Mouse (Mus musculus) heart, embryonic 16.5 days (tissue): ENCODE data around the gene Sgms1. TPM values are rescaled to one million over a fixed set of nuclear protein-coding genes. Genes with fewer than 3 reads are reported as not detected.
A peak's percentile ranks its signal among the peaks of the same experiment; 100 is the strongest.

Experiments
- ATAC-seq: fragments of 200-750 bp; cut with Nextera tagmentation; replicated peaks from 2 replicates; pipeline ENCODE4 v1.8.0; 2017; ENCODE audit warnings: moderate number of reproducible peaks; ENCODE audit not compliant: insufficient read depth, low FRiP score; ENCODE audit errors: extremely low read depth
- H3K27ac ChIP-seq: fragments of 300-500 bp; sonication (generic); 2 replicates; pipeline ENCODE4 v1.5.1; 2014; ENCODE audit warnings: mild to moderate bottlenecking, low read length, control low read depth, moderate library complexity
- H3K27me3 ChIP-seq: fragments of 300-500 bp; sonication (generic); 2 replicates; pipeline ENCODE4 v1.6.1; 2014; ENCODE audit warnings: low read length, mixed read lengths; ENCODE audit not compliant: control insufficient read depth, insufficient read depth
- H3K36me3 ChIP-seq: fragments of 300-500 bp; sonication (generic); 2 replicates; pipeline ENCODE4 v1.6.1; 2014; ENCODE audit not compliant: control insufficient read depth, insufficient read depth
- H3K4me1 ChIP-seq: fragments of 300-500 bp; sonication (generic); 2 replicates; pipeline ENCODE4 v1.6.1; 2014; ENCODE audit warnings: low read length, mixed read lengths; ENCODE audit not compliant: control insufficient read depth, insufficient read depth
- H3K4me2 ChIP-seq: fragments of 300-500 bp; sonication (generic); 2 replicates; pipeline ENCODE4 v1.6.1; 2014; ENCODE audit warnings: low read depth, mild to moderate bottlenecking, control low read depth, low read length
- H3K4me3 ChIP-seq: fragments of 300-500 bp; sonication (generic); 2 replicates; pipeline ENCODE4 v1.5.1; 2014; ENCODE audit warnings: mild to moderate bottlenecking, control low read depth, low read length
- H3K9ac ChIP-seq: fragments of 300-500 bp; sonication (generic); 2 replicates; pipeline ENCODE4 v1.6.1; 2014; ENCODE audit warnings: low read length, control low read depth
- H3K9me3 ChIP-seq: fragments of 300-500 bp; sonication (generic); replicated peaks from 2 replicates; pipeline ENCODE4 v1.6.1; 2016; ENCODE audit warnings: low read length; ENCODE audit not compliant: control insufficient read depth
- WGBS: fragments of 180-500 bp; shearing (Covaris S2); extraction: QIAGEN DNeasy Blood & Tissue Kit; methylation state at CpG from one replicate; pipeline ENCODE4 v1.1.7; 2014; 5-methylcytosine and 5-hydroxymethylcytosine counted together
- polyA plus RNA-seq: library from polyadenylated mRNA; unstranded; fragments of >200 nt; fragmentation: Nextera tagmentation; extraction: Ambion mirVana; gene quantifications from 2 replicates; pipeline ENCODE4 v1.2.1, GENCODE M21; 2015

The Sgms1 gene
- polyA plus RNA-seq, 1 experiment from 2014 or later = 40.1 TPM

DNA sequence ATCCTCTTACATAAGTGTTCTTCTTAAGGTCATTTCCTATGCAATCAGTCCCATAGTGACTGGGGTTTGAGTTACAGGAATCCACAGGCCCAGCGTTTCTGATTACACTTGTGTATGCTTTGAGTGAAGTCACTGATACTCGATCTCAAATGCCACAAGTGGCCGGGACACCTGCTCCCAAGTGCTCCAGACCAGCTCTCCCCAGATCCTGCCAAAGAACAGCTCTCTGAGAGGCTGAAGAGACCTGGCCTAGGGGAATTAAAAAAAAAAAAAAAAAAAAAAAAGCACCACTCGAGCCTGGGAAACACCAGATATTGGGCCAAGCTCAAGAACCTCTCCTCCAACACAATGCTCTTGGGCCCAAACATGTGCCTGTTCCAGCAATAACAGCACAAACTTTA lies 62.9 kb downstream of the Sgms1 start:
- Histone ChIP-seq H3K4me1 (peaks cover 32% of the 10 kb centered on the region), H3K36me3 (no peaks in the 10 kb centered on the region), H3K4me2 (no peak overlapping the region), H3K27ac (peak overlapping the region; percentile 19), H3K27me3 (no peaks in the 10 kb centered on the region), H3K9me3 (no peaks in the 10 kb centered on the region), H3K9ac (no peak overlapping the region), H3K4me3 (no peak overlapping the region)
- WGBS = 17% methylated on average over 4 of the region's 4 CpGs
- 0 out of 2 replicates have a peak, but pooled peaks have one; percentile 34 for ATAC-seq

- H3K27me3 ChIP-seq = no peaks in the 10 kb centered on the region
- peaks cover 32% of the 10 kb centered on the region for H3K4me1 ChIP-seq
- peak overlapping the region; percentile 19 for H3K27ac ChIP-seq
- 63% methylated on average over 3 of the region's 3 CpGs for WGBS
- no peaks in the 10 kb centered on the region for H3K9me3 ChIP-seq
- no peaks in the 10 kb centered on the region for H3K36me3 ChIP-seq
- H3K9ac ChIP-seq = no peak overlapping the region
- ATAC-seq = no peak
- no peak overlapping the region for H3K4me3 ChIP-seq
- H3K4me2 ChIP-seq = no peak overlapping the region
Measured at GRCm38 (mm10) chr19:32326156-32326555, 63.4 kb downstream of the Sgms1 start.

DNA sequence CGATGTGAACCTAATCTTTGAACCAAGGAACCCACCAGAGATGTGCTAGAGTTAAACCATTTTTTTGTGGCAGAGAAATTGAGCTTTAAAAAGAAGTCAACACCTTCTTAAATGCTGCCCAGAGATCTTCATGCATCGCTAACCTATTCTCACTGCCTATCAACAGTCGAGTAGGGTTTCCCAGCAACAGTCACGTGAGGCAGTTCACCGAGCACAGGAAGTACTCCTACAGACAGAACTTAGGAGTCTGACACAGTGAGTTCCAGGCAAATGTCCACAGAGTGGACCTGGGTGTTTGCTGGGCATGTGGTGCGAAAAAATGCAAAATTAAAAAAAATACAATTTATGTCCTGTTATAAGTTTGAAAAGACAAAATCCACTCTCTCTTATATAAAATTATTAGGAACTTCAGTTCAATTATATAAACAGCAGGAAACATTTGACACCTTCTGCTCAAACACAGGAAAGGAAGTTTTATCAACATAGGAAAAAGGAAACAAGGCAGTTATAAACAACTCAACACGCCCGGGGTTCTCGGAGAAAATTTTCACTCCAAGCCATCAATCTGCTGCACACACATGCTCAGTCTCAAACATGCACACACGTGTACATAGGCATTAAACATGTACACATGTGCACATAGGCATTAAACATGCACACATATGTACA lies 64.3 kb downstream of the Sgms1 start:
- no peaks in the 10 kb centered on the region for H3K27me3 ChIP-seq
- H3K4me3 ChIP-seq = no peak overlapping the region
- no peak overlapping the region for H3K9ac ChIP-seq
- no peak overlapping the region for H3K4me2 ChIP-seq
- no peak for ATAC-seq
- 40% methylated on average over 10 of the region's 10 CpGs for WGBS
- H3K27ac ChIP-seq = peak overlapping the region; percentile 37
- H3K9me3 ChIP-seq = no peaks in the 10 kb centered on the region
- peaks cover 29% of the 10 kb centered on the region for H3K4me1 ChIP-seq
- no peaks in the 10 kb centered on the region for H3K36me3 ChIP-seq

GRCm38 (mm10) chr19:32324550-32324949 lies 65.0 kb downstream of the Sgms1 start:
- H3K27me3 ChIP-seq = no peaks in the 10 kb centered on the region
- no peak overlapping the region for H3K9ac ChIP-seq
- 97% methylated on average over 1 of the region's 1 CpGs for WGBS
- ATAC-seq = no peak
- peaks cover 29% of the 10 kb centered on the region for H3K4me1 ChIP-seq
- H3K4me3 ChIP-seq = no peak overlapping the region
- no peak overlapping the region for H3K27ac ChIP-seq
- H3K4me2 ChIP-seq = no peak overlapping the region
- no peaks in the 10 kb centered on the region for H3K9me3 ChIP-seq
- H3K36me3 ChIP-seq = no peaks in the 10 kb centered on the region

DNA sequence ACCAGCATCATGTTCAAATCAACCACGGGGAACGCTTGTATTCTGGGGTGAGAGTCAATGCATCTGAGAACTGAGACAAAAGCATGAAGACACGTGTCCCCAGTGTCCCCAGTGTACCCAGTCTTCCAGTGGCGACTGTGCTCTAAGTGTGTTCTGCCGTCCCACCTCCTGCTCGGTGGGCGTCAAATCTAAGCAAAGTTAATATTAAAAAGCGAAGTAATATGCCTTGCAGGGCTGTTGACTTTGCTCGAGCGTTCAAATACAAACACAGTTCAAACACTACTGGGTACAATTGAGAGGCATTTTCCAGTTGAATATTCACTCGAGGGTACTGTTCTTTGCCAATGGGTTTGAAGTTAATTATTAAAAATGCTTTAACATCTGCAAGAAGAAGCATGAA lies 66.4 kb downstream of the Sgms1 start:
- Histone ChIP-seq H3K9ac (no peak overlapping the region), H3K9me3 (no peaks in the 10 kb centered on the region), H3K4me1 (peaks cover 29% of the 10 kb centered on the region), H3K27me3 (no peaks in the 10 kb centered on the region), H3K4me2 (no peak overlapping the region), H3K36me3 (no peaks in the 10 kb centered on the region), H3K27ac (no peak overlapping the region), H3K4me3 (no peak overlapping the region)
- no peak for ATAC-seq
- WGBS = 82% methylated on average over 11 of the region's 11 CpGs

- 32% methylated on average over 3 of the region's 3 CpGs for WGBS
- no peaks in the 10 kb centered on the region for H3K9me3 ChIP-seq
- no peak overlapping the region for H3K4me2 ChIP-seq
- H3K4me3 ChIP-seq = no peak overlapping the region
- peaks cover 29% of the 10 kb centered on the region for H3K4me1 ChIP-seq
- peak overlapping the region; percentile 76 for H3K27ac ChIP-seq
- H3K27me3 ChIP-seq = no peaks in the 10 kb centered on the region
- ATAC-seq = peak; percentile 77
- peak overlapping the region; percentile 44 for H3K9ac ChIP-seq
- no peaks in the 10 kb centered on the region for H3K36me3 ChIP-seq
Measured at GRCm38 (mm10) chr19:32322429-32323035, 67.0 kb downstream of the Sgms1 start.

- no peak overlapping the region for H3K4me3 ChIP-seq
- no peak overlapping the region for H3K27ac ChIP-seq
- H3K9ac ChIP-seq = no peak overlapping the region
- no peak overlapping the region for H3K4me2 ChIP-seq
- H3K36me3 ChIP-seq = no peaks in the 10 kb centered on the region
- WGBS = 68% methylated on average over 4 of the region's 4 CpGs
- no peaks in the 10 kb centered on the region for H3K27me3 ChIP-seq
- H3K4me1 ChIP-seq = peaks cover 17% of the 10 kb centered on the region
- H3K9me3 ChIP-seq = no peaks in the 10 kb centered on the region
- ATAC-seq = no peak
Measured at GRCm38 (mm10) chr19:32320366-32320666, 69.2 kb downstream of the Sgms1 start.

GRCm38 (mm10) chr19:32319531-32320365 lies 69.8 kb downstream of the Sgms1 start:
- Histone ChIP-seq H3K4me2 (no peak overlapping the region), H3K27ac (no peak overlapping the region), H3K9ac (no peak overlapping the region), H3K4me3 (no peak overlapping the region), H3K27me3 (no peaks in the 10 kb centered on the region), H3K9me3 (no peaks in the 10 kb centered on the region), H3K4me1 (peaks cover 12% of the 10 kb centered on the region), H3K36me3 (no peaks in the 10 kb centered on the region)
- 76% methylated on average over 12 of the region's 12 CpGs for WGBS
- no peak for ATAC-seq

GRCm38 (mm10) chr19:32319057-32319456 lies 70.5 kb downstream of the Sgms1 start:
- H3K9ac ChIP-seq = no peak overlapping the region
- 67% methylated on average over 1 of the region's 1 CpGs for WGBS
- no peaks in the 10 kb centered on the region for H3K27me3 ChIP-seq
- H3K4me3 ChIP-seq = no peak overlapping the region
- no peak for ATAC-seq
- no peaks in the 10 kb centered on the region for H3K9me3 ChIP-seq
- peaks cover 12% of the 10 kb centered on the region for H3K4me1 ChIP-seq
- no peak overlapping the region for H3K4me2 ChIP-seq
- H3K36me3 ChIP-seq = no peaks in the 10 kb centered on the region
- no peak overlapping the region for H3K27ac ChIP-seq
